Mouse (Mus musculus): ENCODE measurements around the gene Ap5s1. TPM values are rescaled to one million over a fixed set of nuclear protein-coding genes. Genes with fewer than 3 reads are reported as not detected.
"Not testable (repeated sequence)": the region's sequence is repeated elsewhere in the genome, so short reads cannot be mapped to it uniquely, and the experiment has no call there.

Ap5s1 gene
- total RNA-seq, 2 experiments from 2014 or later = 18.7 to 36.5 TPM

- no peak for ATAC-seq (replicated peaks; ENCODE audit: low FRiP score, poor library complexity, severe bottlenecking)
Measured at GRCm38 (mm10) chr2:131215941-131216858, 9.3 kb downstream of the Ap5s1 start.

- no peak for ATAC-seq (replicated peaks; ENCODE audit: low FRiP score, poor library complexity, severe bottlenecking)
Measured at GRCm38 (mm10) chr2:131220030-131220429, 13.2 kb downstream of the Ap5s1 start.

DNA sequence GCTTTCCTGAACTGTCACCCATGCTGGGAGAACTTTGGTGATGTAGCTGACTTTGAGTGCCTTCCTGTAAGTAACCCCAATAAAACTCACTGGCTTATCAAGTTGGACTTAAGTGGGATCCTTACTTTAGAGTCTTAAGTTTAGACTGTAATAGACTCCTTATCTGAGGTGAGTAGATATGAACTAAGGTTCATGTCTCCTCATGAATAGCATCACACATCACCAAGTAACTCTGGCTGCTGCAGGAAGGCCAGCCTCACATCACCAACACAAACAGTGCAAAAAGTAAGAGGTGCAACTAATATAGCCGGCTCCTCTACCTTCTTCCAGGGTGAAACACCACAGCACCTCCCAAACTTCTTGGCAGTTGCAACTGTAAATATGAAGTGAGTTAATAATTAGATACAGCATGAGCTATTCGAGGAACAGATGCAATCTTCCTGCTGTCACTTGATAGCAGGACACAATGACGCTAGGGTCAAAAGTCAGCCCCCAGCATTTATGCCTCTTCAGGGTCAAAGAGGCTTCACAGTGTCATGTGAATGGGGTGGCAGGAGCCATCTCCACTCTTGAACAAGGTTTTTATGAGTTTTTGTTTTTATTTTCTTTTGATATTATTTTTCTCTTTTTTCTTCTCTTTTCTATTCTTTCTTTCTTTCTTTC, 15.1 kb downstream of the Ap5s1 start:
- ATAC-seq (replicated peaks; ENCODE audit: low FRiP score, poor library complexity, severe bottlenecking) = no peak

DNA sequence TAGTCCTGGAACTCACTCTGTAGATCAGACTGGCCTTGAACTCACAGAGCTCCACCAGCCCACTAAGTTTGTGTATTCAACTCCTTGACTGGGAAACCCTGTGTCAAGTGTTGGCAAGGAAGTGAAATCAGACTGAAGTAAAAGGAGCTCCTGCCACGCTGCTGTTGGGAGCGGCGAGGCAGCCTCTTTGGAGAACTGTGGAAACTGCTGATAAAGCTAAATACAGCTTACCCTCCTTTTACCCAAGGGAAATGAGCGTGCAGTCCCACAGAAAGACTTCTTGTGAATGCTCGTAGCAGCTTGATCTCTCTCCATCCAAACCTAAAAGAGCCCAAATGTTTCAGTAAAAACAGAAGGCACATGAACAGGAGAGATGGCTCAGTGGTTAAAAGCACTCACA, 15.7 kb downstream of the Ap5s1 start:
- ATAC-seq (replicated peaks; ENCODE audit: low FRiP score, poor library complexity, severe bottlenecking) = peak; percentile 56

DNA sequence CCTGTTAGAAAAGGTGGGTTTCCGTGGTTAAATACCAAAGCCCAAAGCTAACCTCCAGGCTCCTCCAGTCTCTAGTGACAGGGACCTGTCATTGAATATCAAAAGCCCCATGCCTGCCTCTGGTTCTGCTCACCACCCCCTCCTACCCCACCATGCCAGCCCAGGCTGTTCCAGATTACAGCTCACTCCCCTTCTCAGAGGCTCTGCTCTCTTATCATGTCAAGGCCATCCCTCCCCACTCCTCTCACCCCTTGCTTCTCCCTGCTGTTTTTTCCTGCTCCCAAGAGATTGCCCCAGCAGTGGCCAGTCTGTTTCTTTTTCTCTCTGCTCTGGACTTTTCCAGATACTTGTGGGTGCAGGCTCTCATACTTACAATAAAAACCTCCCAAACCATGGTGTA, 16.7 kb downstream of the Ap5s1 start:
- peak; percentile 95 for ATAC-seq (replicated peaks; ENCODE audit: low FRiP score, poor library complexity, severe bottlenecking)

DNA sequence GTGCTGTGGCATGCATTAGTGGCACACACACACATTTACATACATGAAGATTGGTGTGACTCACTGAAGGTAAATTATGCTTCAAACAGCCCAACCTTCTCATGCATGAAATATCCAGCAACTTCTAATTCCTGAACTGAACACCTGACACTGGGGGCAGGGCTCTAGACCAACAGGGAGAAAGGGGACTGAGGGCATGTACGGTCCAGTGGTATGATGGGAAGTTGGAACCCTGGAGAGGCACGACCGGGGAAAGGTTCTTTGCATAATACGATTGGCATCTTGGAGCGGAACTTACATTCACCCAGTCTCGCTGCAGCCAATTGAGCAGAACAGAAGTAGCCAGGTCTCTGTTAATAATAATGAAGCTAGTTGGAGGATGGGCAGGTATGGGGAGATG, 18.3 kb downstream of the Ap5s1 start:
- ATAC-seq (replicated peaks; ENCODE audit: low FRiP score, poor library complexity, severe bottlenecking) = no peak

DNA sequence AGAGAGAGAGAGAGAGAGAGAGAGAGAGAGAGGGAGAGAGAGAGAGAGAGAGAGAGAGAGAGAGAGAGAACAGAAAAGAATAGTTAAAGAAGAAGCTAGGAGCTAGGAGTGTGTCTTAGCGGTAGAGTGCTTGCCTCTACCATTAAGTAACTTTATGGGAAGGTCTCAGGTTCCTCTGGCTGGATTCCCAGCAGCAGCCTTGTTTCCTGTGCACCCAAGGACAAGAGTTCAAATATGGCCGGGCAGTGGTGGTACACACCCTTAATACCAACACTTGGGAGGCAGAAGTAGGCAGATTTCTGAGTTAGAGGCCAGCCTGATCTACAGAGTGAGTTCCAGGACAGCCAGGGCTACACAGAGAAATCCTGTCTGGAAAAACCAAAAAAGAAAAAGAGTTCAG, 19.8 kb downstream of the Ap5s1 start:
- not testable (repeated sequence) for ATAC-seq (replicated peaks; ENCODE audit: low FRiP score, poor library complexity, severe bottlenecking)

DNA sequence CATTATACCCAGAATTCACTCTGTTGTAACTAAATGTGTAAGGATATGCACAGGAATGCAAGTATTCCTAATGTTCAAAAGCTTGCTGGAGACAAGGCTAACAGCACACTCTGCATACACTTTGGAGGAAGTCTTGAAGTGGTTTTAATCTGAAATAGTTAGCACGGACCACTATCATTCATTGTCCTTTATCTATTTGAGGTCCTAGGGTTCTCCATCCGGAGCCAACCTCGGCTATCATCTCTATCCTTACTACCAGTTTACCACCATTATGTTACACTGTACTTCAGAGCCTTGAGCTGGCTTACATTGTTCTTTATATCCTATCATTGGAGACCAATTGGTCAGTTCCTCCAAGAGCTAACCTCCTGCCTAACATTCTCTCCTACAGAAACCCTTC, 20.4 kb downstream of the Ap5s1 start:
- no peak for ATAC-seq (replicated peaks; ENCODE audit: low FRiP score, poor library complexity, severe bottlenecking)

GRCm38 (mm10) chr2:131232558-131232957, 25.7 kb downstream of the Ap5s1 start:
- peak; percentile 81 for ATAC-seq (replicated peaks; ENCODE audit: low FRiP score, poor library complexity, severe bottlenecking)

DNA sequence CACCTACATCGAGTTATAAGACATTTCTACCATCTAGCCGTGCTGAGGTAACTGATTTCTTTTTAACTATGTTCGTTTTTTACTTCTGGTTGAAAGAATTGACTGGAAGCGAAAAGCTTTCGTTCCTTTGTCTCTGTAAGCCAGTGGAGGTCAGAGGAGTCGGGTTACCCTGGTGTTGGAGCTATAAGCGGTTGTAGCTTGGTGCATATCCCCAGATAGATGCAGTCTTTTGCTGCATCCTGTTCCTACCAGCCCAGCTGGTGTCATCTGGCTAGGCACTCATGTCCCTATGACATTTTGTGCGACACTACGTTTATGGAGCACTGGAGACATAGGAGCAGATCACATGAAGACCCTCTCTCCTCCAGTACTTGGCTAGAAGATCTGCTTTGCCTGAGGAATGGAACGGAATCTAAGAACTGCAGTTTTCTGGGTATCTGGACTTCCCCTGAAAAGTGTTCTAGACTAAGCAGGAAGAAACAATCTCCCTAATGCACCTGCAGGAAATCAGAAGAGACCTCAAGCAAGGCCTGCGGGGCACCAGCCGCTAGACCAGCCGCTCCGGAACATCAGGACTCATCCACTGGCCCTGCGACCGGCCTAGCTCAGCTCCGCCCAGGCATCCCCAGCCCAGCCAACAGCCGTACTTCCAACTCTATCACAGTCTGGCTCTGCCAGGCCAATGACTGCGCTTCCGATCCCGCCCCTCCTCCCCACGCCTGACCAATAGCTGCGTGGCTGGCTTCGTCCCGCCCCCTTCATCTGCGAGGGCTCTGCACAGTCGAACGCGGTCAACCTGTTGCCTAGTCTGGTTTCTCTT, 26.6 kb downstream of the Ap5s1 start, which contains the start of gene Mavs:
Gene Mavs, plus strand, starts transcription at position 757 of the 820 bp plus-strand sequence.
- peak; percentile 88 for ATAC-seq (replicated peaks; ENCODE audit: low FRiP score, poor library complexity, severe bottlenecking)

DNA sequence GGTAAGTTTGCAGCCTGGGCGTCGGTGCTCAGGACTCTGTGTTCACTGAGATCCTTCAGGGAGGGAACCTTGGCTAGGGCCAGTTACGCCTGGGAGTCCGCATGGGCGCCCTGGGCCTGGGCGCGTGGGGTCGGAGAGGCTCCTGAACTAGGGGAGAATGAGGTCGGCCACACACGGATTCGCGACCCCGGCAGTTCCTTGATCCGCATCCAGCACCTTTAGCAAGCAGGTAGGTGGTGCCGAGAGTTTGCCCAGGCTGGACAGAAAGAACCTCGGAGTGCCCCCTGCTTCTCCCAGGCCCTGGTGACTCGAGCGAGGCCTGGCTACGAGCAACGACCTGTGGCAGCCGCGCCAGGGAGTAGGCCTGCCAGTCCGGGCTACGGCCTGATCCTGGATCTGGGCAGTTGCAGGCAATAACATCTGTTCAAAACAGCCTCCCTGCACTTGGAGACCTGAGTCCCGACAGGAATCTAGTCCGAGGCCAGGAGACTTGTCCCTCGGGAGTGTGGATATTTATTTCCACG, 27.3 kb downstream of the Ap5s1 start:
- peak; percentile 56 for ATAC-seq (replicated peaks; ENCODE audit: low FRiP score, poor library complexity, severe bottlenecking)

GRCm38 (mm10) chr2:131234970-131235635, 28.2 kb downstream of the Ap5s1 start:
- ATAC-seq (replicated peaks; ENCODE audit: low FRiP score, poor library complexity, severe bottlenecking) = peak; percentile 40

GRCm38 (mm10) chr2:131242180-131242579, 35.3 kb downstream of the Ap5s1 start:
- no peak for ATAC-seq (replicated peaks; ENCODE audit: low FRiP score, poor library complexity, severe bottlenecking)

GRCm38 (mm10) chr2:131242929-131243328, 36.1 kb downstream of the Ap5s1 start:
- no peak for ATAC-seq (replicated peaks; ENCODE audit: low FRiP score, poor library complexity, severe bottlenecking)

- ATAC-seq (replicated peaks; ENCODE audit: low FRiP score, poor library complexity, severe bottlenecking) = peak; percentile 96
Measured at GRCm38 (mm10) chr2:131253681-131254328, 46.9 kb downstream of the Ap5s1 start.

GRCm38 (mm10) chr2:131254329-131254713, 47.4 kb downstream of the Ap5s1 start:
- ATAC-seq (replicated peaks; ENCODE audit: low FRiP score, poor library complexity, severe bottlenecking) = peak; percentile 31

DNA sequence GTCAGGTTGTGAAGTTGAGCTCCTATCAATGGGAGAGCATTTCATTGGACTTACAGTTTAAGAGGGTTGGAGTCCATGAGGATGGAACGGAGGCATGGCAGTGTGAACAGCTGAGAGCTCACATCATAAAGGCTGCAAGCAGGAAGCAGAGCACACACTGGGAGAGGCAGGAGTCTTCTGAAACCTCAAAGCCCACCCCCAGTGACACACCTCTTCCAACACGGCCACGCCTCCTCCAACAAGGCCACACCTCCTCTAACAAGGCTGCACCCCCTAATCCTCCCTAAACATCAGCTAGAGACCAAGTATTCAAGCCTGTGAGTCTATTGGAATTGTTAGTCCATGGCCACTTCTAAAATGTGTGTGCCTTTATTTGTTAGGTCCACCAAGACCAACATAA, 48.9 kb downstream of the Ap5s1 start:
- ATAC-seq (replicated peaks; ENCODE audit: low FRiP score, poor library complexity, severe bottlenecking) = no peak

DNA sequence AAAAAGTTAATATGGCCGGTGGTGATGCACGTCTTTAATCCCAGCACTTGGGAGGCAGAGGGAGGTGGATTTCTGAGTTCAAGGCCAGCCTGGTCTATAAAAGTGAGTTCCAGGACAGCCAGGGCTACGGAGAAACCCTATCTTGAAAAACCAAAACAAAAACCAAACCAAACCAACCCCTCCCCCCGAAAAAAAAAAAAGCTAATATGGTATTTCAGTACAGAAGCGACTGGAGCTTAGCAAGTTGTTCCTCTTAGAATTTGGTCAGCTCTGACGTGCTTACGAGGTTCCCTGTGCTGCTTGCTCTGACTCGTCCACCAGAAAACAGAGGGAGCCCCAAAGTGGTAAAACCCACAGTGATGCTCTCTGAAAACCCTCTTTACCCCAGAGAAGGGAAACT, 51.8 kb downstream of the Ap5s1 start:
- no peak for ATAC-seq (replicated peaks; ENCODE audit: low FRiP score, poor library complexity, severe bottlenecking)
